Mouse (Mus musculus): ENCODE data around the gene Dydc1. TPM values are rescaled to one million over a fixed set of nuclear protein-coding genes. Genes with fewer than 3 reads are reported as not detected.

Dydc1 gene
- not detected in 2 replicates for polyA plus RNA-seq (2015; fragmentation: Nextera tagmentation; extraction: Ambion mirVana)

DNA sequence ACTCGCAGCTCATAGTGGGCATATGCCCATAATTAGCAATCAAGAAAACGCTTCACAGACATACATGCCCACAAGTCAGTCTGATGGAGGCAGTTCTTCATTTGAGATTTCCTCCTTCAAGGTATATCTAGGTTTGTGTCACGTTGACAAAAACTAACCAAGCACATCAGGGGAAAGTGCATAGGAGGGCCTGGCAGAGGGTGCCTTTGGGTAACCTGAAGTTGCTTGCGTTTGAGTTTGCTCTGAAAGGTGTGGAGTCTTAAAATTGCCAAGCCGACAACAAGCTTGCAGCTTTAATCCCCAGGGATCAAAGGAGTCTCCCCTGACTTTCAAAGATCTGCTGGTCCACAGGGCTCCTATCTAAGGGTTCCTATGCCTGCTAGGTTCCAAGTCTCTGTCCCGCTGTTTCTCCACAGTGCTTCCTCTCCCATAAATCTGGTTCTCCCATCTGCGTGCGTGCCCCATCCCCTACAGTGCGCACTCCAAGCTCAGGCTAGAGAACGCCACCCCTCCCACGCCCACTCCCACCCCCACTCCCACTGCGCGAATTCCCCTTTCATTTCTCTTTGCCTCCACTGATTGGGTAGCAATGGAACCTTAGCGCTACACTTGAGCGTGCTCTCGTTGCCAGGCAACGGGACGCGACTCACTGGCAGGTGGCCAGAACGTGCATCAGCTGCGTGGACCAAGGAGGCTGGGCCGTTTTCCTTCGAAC, at the start of gene Dydc1:
Gene Dydc1 (plus strand): TSS at position 683 of the 715 bp plus-strand sequence.
- Histone ChIP-seq H3K27me3 (ENCODE audit: control insufficient read depth, insufficient read depth, low read length) (no peaks in the 10 kb centered on the region), H3K4me2 (ENCODE audit: low read depth, low read length) (peak within 1 kb of the TSS; percentile 62), H3K4me1 (ENCODE audit: control insufficient read depth, insufficient read depth, low read length) (no peaks in the 10 kb centered on the region), H3K4me3 (ENCODE audit: low read length) (peak within 1 kb of the TSS; percentile 55), H3K27ac (ENCODE audit: low read length) (no peak within 1 kb of the TSS), H3K9ac (ENCODE audit: low read length) (no peak within 1 kb of the TSS), H3K36me3 (ENCODE audit: control insufficient read depth, insufficient read depth) (no peaks in the 10 kb centered on the region), H3K9me3 (replicated peaks; ENCODE audit: control insufficient read depth, low read length) (no peaks in the 10 kb centered on the region)
- 13% methylated on average over 23 of the region's 23 CpGs for WGBS
- ATAC-seq (replicated peaks; ENCODE audit: extremely low read depth, insufficient read depth, low FRiP score), result peak; percentile 65; the same call in 1 of the 2 replicates

- Histone ChIP-seq H3K9ac (ENCODE audit: low read length) (no peak overlapping the region), H3K4me3 (ENCODE audit: low read length) (no peak overlapping the region), H3K36me3 (ENCODE audit: control insufficient read depth, insufficient read depth) (no peaks in the 10 kb centered on the region), H3K9me3 (replicated peaks; ENCODE audit: control insufficient read depth, low read length) (no peaks in the 10 kb centered on the region), H3K4me2 (ENCODE audit: low read depth, low read length) (no peak overlapping the region), H3K4me1 (ENCODE audit: control insufficient read depth, insufficient read depth, low read length) (peaks cover 5% of the 10 kb centered on the region; the same call in 1 of the 2 replicates), H3K27me3 (ENCODE audit: control insufficient read depth, insufficient read depth, low read length) (no peaks in the 10 kb centered on the region), H3K27ac (ENCODE audit: low read length) (no peak overlapping the region)
- 70% methylated on average over 2 of the region's 2 CpGs for WGBS
- ATAC-seq (replicated peaks; ENCODE audit: extremely low read depth, insufficient read depth, low FRiP score), result no peak
Observed at GRCm38 (mm10) chr14:41025087-41025486, 47.6 kb upstream of the Dydc1 start.

- no peak overlapping the region for H3K27ac ChIP-seq (ENCODE audit: low read length)
- peaks cover 5% of the 10 kb centered on the region; the same call in 1 of the 2 replicates for H3K4me1 ChIP-seq (ENCODE audit: control insufficient read depth, insufficient read depth, low read length)
- no peaks in the 10 kb centered on the region for H3K9me3 ChIP-seq (replicated peaks; ENCODE audit: control insufficient read depth, low read length)
- no peak overlapping the region for H3K4me3 ChIP-seq (ENCODE audit: low read length)
- H3K9ac ChIP-seq (ENCODE audit: low read length), result no peak overlapping the region
- H3K27me3 ChIP-seq (ENCODE audit: control insufficient read depth, insufficient read depth, low read length), result no peaks in the 10 kb centered on the region
- 38% methylated on average over 7 of the region's 7 CpGs for WGBS
- peak; percentile 23 for ATAC-seq (replicated peaks; ENCODE audit: extremely low read depth, insufficient read depth, low FRiP score)
- no peak overlapping the region for H3K4me2 ChIP-seq (ENCODE audit: low read depth, low read length)
- H3K36me3 ChIP-seq (ENCODE audit: control insufficient read depth, insufficient read depth), result no peaks in the 10 kb centered on the region
Observed at GRCm38 (mm10) chr14:41025594-41026284, 47.0 kb upstream of the Dydc1 start.

GRCm38 (mm10) chr14:41029303-41029702, 43.4 kb upstream of the Dydc1 start:
- no peak overlapping the region for H3K4me2 ChIP-seq (ENCODE audit: low read depth, low read length)
- H3K27ac ChIP-seq (ENCODE audit: low read length), result no peak overlapping the region
- no peaks in the 10 kb centered on the region for H3K27me3 ChIP-seq (ENCODE audit: control insufficient read depth, insufficient read depth, low read length)
- no peaks in the 10 kb centered on the region for H3K36me3 ChIP-seq (ENCODE audit: control insufficient read depth, insufficient read depth)
- no peak overlapping the region for H3K9ac ChIP-seq (ENCODE audit: low read length)
- H3K4me1 ChIP-seq (ENCODE audit: control insufficient read depth, insufficient read depth, low read length), result peaks cover 5% of the 10 kb centered on the region; the same call in 1 of the 2 replicates
- WGBS, result 73% methylated on average over 4 of the region's 4 CpGs
- no peak for ATAC-seq (replicated peaks; ENCODE audit: extremely low read depth, insufficient read depth, low FRiP score)
- no peak overlapping the region for H3K4me3 ChIP-seq (ENCODE audit: low read length)
- H3K9me3 ChIP-seq (replicated peaks; ENCODE audit: control insufficient read depth, low read length), result no peaks in the 10 kb centered on the region

DNA sequence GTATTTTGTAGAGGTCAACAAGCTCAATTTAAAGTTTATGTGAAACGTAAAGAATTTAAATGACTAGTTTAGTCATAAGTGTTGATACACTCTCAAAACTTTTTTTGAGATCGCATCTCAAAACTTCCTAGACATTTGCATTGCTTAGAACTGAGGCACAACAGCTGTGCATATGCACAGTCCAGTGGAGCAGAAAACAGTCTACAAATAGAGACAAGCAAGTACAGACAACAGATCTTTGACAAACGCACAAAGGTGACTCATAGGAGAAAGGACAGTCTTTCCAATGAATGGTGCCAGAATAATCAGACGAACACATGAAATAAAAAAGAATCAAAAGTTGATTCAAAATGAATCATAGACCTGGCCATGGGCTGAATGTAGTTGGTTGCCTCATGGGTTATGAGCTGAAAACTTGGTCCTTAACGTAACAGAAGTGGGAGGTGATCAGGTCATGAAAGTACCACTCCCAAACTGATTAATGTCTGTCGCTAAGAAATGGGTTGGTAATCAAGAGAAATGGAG, 41.7 kb upstream of the Dydc1 start:
- no peaks in the 10 kb centered on the region for H3K36me3 ChIP-seq (ENCODE audit: control insufficient read depth, insufficient read depth)
- no peaks in the 10 kb centered on the region for H3K9me3 ChIP-seq (replicated peaks; ENCODE audit: control insufficient read depth, low read length)
- H3K27ac ChIP-seq (ENCODE audit: low read length), result no peak overlapping the region
- no peak overlapping the region for H3K9ac ChIP-seq (ENCODE audit: low read length)
- WGBS, result 86% methylated on average over 6 of the region's 6 CpGs
- no peaks in the 10 kb centered on the region for H3K27me3 ChIP-seq (ENCODE audit: control insufficient read depth, insufficient read depth, low read length)
- H3K4me2 ChIP-seq (ENCODE audit: low read depth, low read length), result no peak overlapping the region
- no peaks in the 10 kb centered on the region; the same call in 1 of the 2 replicates for H3K4me1 ChIP-seq (ENCODE audit: control insufficient read depth, insufficient read depth, low read length)
- H3K4me3 ChIP-seq (ENCODE audit: low read length), result no peak overlapping the region
- no peak for ATAC-seq (replicated peaks; ENCODE audit: extremely low read depth, insufficient read depth, low FRiP score)

DNA sequence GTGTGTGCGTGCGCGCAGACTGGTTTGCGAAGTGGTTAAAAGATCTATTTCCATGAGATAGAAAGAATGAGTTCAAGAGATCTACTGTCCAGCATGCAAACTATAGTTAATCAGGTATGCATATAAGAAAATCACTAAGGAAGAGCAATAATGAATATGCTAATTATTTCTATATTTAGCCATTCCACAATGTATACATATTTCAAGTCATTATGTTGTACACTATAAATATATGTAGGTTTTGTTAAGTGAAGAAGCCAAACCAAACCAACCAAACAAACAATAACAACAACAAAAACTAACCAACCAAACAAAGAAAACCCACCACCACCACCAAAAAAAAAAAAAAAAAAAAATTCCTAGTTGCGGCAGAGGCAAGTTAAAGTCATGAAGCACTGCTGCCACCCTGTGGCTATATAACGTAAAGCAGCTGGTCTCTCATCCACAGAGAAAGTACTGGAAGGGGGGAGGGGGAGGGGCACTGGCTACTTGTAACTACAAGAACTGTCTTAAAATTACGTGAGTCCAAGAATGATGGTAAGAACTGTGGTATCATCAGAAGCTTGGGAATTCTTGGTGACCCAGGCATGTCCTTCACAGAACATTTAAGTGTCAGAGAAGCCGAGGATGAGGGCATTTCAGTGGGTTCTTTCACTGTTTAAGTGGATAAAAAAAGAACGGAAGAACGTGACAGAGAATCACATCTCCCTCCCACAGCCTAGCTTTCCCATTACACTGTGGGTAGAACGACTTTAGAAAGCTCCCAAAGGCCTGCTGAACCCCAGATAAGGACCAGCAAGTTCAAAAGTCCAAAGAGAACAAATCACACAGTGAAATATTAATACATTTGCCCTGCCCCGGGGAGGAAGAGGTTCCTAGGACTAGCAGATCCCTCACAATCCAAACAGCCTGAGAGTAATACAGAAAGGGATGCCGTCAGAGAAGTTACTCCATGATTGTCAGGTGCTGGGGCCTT, 39.3 kb upstream of the Dydc1 start:
- Histone ChIP-seq H3K4me3 (ENCODE audit: low read length) (no peak overlapping the region), H3K4me1 (ENCODE audit: control insufficient read depth, insufficient read depth, low read length) (no peaks in the 10 kb centered on the region; the same call in 1 of the 2 replicates), H3K27me3 (ENCODE audit: control insufficient read depth, insufficient read depth, low read length) (no peaks in the 10 kb centered on the region), H3K36me3 (ENCODE audit: control insufficient read depth, insufficient read depth) (no peaks in the 10 kb centered on the region), H3K9ac (ENCODE audit: low read length) (no peak overlapping the region), H3K9me3 (replicated peaks; ENCODE audit: control insufficient read depth, low read length) (no peaks in the 10 kb centered on the region), H3K4me2 (ENCODE audit: low read depth, low read length) (peak overlapping the region; percentile 31; the same call in 1 of the 2 replicates), H3K27ac (ENCODE audit: low read length) (no peak overlapping the region)
- ATAC-seq (replicated peaks; ENCODE audit: extremely low read depth, insufficient read depth, low FRiP score), result no peak
- 52% methylated on average over 13 of the region's 13 CpGs for WGBS

DNA sequence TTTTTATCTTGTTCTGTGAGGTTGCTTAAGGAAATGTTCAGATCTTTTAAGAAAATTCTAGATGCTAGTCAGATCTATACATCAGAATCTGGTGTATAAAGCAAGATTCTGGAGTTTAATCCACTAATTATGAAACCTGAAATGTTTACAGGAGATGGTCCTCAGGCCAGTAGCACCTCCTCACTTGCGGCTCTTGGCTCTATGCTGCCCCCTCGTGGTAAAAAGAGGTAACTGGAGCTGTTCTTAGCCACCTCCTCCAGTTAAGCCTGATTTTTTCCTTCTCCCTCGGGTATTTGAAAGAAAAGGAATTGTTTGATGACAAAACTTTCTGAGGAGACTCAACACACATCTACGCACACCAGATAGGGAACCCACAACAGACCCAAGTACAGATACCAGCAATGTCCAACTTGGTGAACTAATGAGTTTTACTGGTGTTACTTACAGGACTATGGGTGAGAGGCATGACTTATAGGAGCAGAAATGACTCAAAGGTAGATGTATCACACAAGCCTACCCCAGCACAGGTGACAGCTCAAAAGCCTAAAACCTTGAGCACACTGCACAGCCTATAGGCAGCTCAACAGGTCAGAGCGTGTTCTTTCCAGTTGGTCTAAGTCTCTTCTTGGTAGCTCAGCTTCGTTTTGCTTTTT, 37.4 kb upstream of the Dydc1 start:
- Histone ChIP-seq H3K9me3 (replicated peaks; ENCODE audit: control insufficient read depth, low read length) (no peaks in the 10 kb centered on the region), H3K27me3 (ENCODE audit: control insufficient read depth, insufficient read depth, low read length) (no peaks in the 10 kb centered on the region), H3K27ac (ENCODE audit: low read length) (no peak overlapping the region), H3K4me1 (ENCODE audit: control insufficient read depth, insufficient read depth, low read length) (no peaks in the 10 kb centered on the region; the same call in 1 of the 2 replicates), H3K36me3 (ENCODE audit: control insufficient read depth, insufficient read depth) (no peaks in the 10 kb centered on the region), H3K4me3 (ENCODE audit: low read length) (no peak overlapping the region), H3K9ac (ENCODE audit: low read length) (no peak overlapping the region), H3K4me2 (ENCODE audit: low read depth, low read length) (no peak overlapping the region)
- 33% methylated on average over 6 of the region's 6 CpGs for WGBS
- no peak for ATAC-seq (replicated peaks; ENCODE audit: extremely low read depth, insufficient read depth, low FRiP score)

DNA sequence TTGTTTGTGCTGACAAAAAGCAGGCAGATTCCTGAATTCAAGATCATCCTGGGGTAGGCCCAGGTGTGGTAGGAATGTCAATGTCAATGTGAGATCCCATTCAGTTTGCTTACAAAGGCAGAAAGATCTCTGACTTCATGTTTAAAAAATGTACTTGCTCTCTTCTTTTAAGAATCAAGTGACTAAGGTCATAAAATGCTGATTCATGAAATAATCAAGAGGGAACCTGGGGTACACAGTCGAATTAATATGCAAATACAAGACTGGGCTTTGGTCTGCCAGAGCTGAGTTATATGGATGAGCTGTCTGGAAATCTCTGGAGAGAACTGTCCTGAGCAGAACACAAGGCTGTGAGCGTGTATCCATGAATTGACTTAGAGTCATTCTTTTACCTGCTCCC, 25.3 kb upstream of the Dydc1 start:
- Histone ChIP-seq H3K4me3 (ENCODE audit: low read length) (no peak overlapping the region), H3K9me3 (replicated peaks; ENCODE audit: control insufficient read depth, low read length) (peaks cover 5% of the 10 kb centered on the region; the same call in 1 of the 2 replicates), H3K4me2 (ENCODE audit: low read depth, low read length) (no peak overlapping the region), H3K9ac (ENCODE audit: low read length) (no peak overlapping the region), H3K27ac (ENCODE audit: low read length) (no peak overlapping the region), H3K4me1 (ENCODE audit: control insufficient read depth, insufficient read depth, low read length) (no peaks in the 10 kb centered on the region), H3K27me3 (ENCODE audit: control insufficient read depth, insufficient read depth, low read length) (no peaks in the 10 kb centered on the region), H3K36me3 (ENCODE audit: control insufficient read depth, insufficient read depth) (no peaks in the 10 kb centered on the region)
- no peak for ATAC-seq (replicated peaks; ENCODE audit: extremely low read depth, insufficient read depth, low FRiP score)
- WGBS, result 80% methylated on average over 2 of the region's 2 CpGs

Data from heart, embryonic 16.5 days (tissue).